Mouse (Mus musculus) central nervous system, embryonic 18 days (tissue): Measurements from ENCODE around the gene Crebrf. TPM values are rescaled to one million over a fixed set of nuclear protein-coding genes. Genes with fewer than 3 reads are reported as not detected.

Experiments used
- polyA plus RNA-seq: library from polyadenylated mRNA; depleted of rRNA; stranded (reverse); fragments of >200 nt; gene quantifications from 2 replicates; pipeline ENCODE4 v1.2.3, GENCODE M21; 2012; rRNA removed

Crebrf gene
- 7.8 and 8.6 TPM in 2 replicates for polyA plus RNA-seq

GRCm38 (mm10) chr17:26715271-26715758 lies at the start of gene Crebrf:
Gene Crebrf, plus strand, starts transcription at chr17:26715650.

GRCm38 (mm10) chr17:26780750-26781571 lies 65.5 kb downstream of the Crebrf start, which contains the start of gene Bnip1:
Gene Bnip1, plus strand, starts transcription at chr17:26781066.

Other genes with a start within 250 kb of the Crebrf start
- 162 and 191 TPM in 2 replicates for gene Ergic1, start 154.2 kb upstream of the Crebrf start, polyA plus RNA-seq
- gene Dusp1, start 153.5 kb upstream of the Crebrf start, polyA plus RNA-seq = 37.6 and 50.4 TPM in 2 replicates
- 84.5 and 92.2 TPM in 2 replicates for gene Atp6v0e, start 52.4 kb upstream of the Crebrf start, polyA plus RNA-seq
- gene Bnip1, start 65.4 kb downstream of the Crebrf start, polyA plus RNA-seq = 45.1 and 46.4 TPM in 2 replicates
- not detected in 2 replicates for gene Nkx2-5, start 129.4 kb downstream of the Crebrf start, polyA plus RNA-seq
- gene Kifc5b, start 201.4 kb downstream of the Crebrf start, polyA plus RNA-seq = 7.7 and 7.8 TPM in 2 replicates
- 62.9 and 63.0 TPM in 2 replicates for gene Phf1, start 217.4 kb downstream of the Crebrf start, polyA plus RNA-seq
- 99.9 and 107 TPM in 2 replicates for gene Cuta, start 223.9 kb downstream of the Crebrf start, polyA plus RNA-seq
- gene Syngap1, start 225.6 kb downstream of the Crebrf start, polyA plus RNA-seq = 112 and 137 TPM in 2 replicates